Comparison of ENCODE assay signal across 26 mouse cellular contexts in the genomic region with DNA sequence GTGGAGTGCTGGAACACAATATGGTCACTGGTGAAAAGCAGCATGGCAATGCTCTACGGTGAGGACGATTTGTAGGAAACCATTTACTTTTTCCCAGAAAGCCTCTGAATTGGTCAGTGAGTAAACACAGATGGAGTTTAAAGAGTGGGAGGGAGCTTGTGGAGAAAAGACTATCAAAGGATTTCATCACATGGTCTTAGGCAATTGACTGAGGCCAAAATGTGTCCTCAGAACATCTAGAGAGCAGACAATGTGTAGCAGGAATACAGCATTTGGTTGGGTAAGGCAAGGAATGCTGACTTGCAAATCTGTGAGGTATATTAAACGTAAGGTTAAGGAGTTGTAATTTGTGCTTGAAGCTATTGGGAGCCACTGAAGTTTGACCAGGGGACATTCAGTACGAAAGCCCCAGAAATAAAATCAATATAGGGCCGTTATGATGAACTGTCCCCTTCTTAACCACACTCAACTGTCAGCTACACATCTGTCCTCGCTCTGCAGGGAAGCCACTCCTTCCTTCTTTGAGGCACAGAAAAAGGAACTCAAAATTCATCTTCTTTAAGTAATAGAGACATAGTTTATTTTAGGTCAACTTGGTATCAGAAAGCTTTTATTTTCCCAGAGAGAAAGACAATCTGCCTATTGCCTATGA. TPM values are rescaled to one million over a fixed set of nuclear protein-coding genes. Genes with fewer than 3 reads are reported as not detected.
DNase-seq lines count a peak whose midpoint lies in the region; ATAC-seq and TF ChIP-seq lines count a peak whose summit lies in the region.
"Had no signal": no experiment of that assay in that cellular context is flagged by ENCODE, and none has a peak within 500 bp of the region (broad histone marks: within the 10 kb centered on the region; RNA-seq: fewer than 3 reads in every experiment).

No protein-coding gene starts in this region.

- no peaks in the 10 kb centered on the region for H3K36me3 ChIP-seq in liver, adult 2 months (ENCODE audit: control insufficient read depth, insufficient read depth, low read length)
- no peaks in the 10 kb centered on the region for H3K36me3 ChIP-seq in liver, embryonic 12.5 days
- H3K36me3 ChIP-seq in liver, postnatal 0 days (replicated peaks; ENCODE audit: insufficient read depth, low read length), result no peaks in the 10 kb centered on the region
- no peaks in the 10 kb centered on the region for H3K36me3 ChIP-seq in midbrain, embryonic 14.5 days (ENCODE audit: control insufficient read depth, insufficient read depth, low read length)
- H3K36me3 ChIP-seq: embryonic facial prominence, embryonic 15.5 days; forebrain, embryonic 10.5 days; hindbrain, embryonic 13.5 days had no signal

- no peak overlapping the region for H3K4me3 ChIP-seq in liver, adult 2 months (ENCODE audit: insufficient read depth, low read depth, low read length)
- no peak overlapping the region for H3K4me3 ChIP-seq in liver, embryonic 12.5 days
- no peak overlapping the region for H3K4me3 ChIP-seq in liver, postnatal 0 days (ENCODE audit: low read depth, low read length)
- no peak overlapping the region for H3K4me3 ChIP-seq in midbrain, embryonic 14.5 days (replicated peaks; ENCODE audit: low read depth, low read length)
- H3K4me3 ChIP-seq: embryonic facial prominence, embryonic 15.5 days; erythroblast, embryonic 14.5 days; forebrain, embryonic 10.5 days; gastrocnemius, adult 2 months; hindbrain, embryonic 13.5 days had no signal

- peaks cover 1% of the 10 kb centered on the region; the same call in 1 of the 2 replicates for H3K4me1 ChIP-seq in liver, adult 2 months (ENCODE audit: control insufficient read depth, insufficient read depth, low read length)
- no peaks in the 10 kb centered on the region for H3K4me1 ChIP-seq in liver, embryonic 12.5 days
- 0 out of 2 replicates have a peak, but pooled peaks cover 2% of the 10 kb centered on the region for H3K4me1 ChIP-seq in liver, postnatal 0 days (ENCODE audit: insufficient read depth)
- H3K4me1 ChIP-seq in midbrain, embryonic 14.5 days (ENCODE audit: control insufficient read depth, insufficient read depth, low read length), result no peaks in the 10 kb centered on the region
- H3K4me1 ChIP-seq: embryonic facial prominence, embryonic 15.5 days; forebrain, embryonic 10.5 days; hindbrain, embryonic 13.5 days had no signal

- TF ChIP-seq EP300 in liver, postnatal 0 days (IDR thresholded peaks at IDR 0.05; ENCODE audit: low read depth), result no peak

- H3K79me2 ChIP-seq in liver, adult 2 months (ENCODE audit: control insufficient read depth, insufficient read depth, low read length), result no peaks in the 10 kb centered on the region

- no peak for ATAC-seq in liver, embryonic 12.5 days
- peak; percentile 86 for ATAC-seq in liver, postnatal 0 days
- ATAC-seq in midbrain, embryonic 14.5 days (ENCODE audit: low FRiP score, low TSS enrichment), result no peak
- ATAC-seq: forebrain, embryonic 14.5 days had no signal

- H3K9me3 ChIP-seq in liver, embryonic 12.5 days (replicated peaks), result no peaks in the 10 kb centered on the region
- H3K9me3 ChIP-seq in liver, postnatal 0 days (ENCODE audit: low read length), result no peaks in the 10 kb centered on the region
- H3K9me3 ChIP-seq in midbrain, embryonic 14.5 days (ENCODE audit: control insufficient read depth, low read length), result no peaks in the 10 kb centered on the region
- H3K9me3 ChIP-seq: embryonic facial prominence, embryonic 15.5 days; forebrain, embryonic 10.5 days; hindbrain, embryonic 13.5 days had no signal

- H3K9ac ChIP-seq in liver, adult 2 months (ENCODE audit: low read depth, low read length), result no peak overlapping the region
- H3K9ac ChIP-seq in liver, embryonic 12.5 days, result no peak overlapping the region
- H3K9ac ChIP-seq in liver, postnatal 0 days (replicated peaks), result no peak overlapping the region
- H3K9ac ChIP-seq in midbrain, embryonic 14.5 days (replicated peaks; ENCODE audit: low read length), result no peak overlapping the region
- H3K9ac ChIP-seq: embryonic facial prominence, embryonic 15.5 days; hindbrain, embryonic 13.5 days had no signal

- TF ChIP-seq POLR2A in liver, adult 2 months (IDR thresholded peaks at IDR 0.05; ENCODE audit: extremely low read depth, insufficient read depth, low read length), result no peak

- DNase-seq in liver, adult 2 months (ENCODE audit: extremely low read depth, low read depth, low spot score), result peak; percentile 19
- DNase-seq in 416B (ENCODE audit: low read depth), result peak; percentile 17
- peak; percentile 10 for DNase-seq in c-Kit-positive CD71-negative TER-119-negative erythroid progenitor cells, embryonic 14.5 days (ENCODE audit: low read depth)
- no peak for DNase-seq in liver, postnatal 0 days
- no peak for DNase-seq in right cerebral cortex, postnatal 4 days
- no peak for DNase-seq in midbrain, embryonic 14.5 days
- no peak for DNase-seq in cerebellum, adult 9-10 months
- DNase-seq: adrenal gland, postnatal 14 days; cerebellum, adult 18-20 months; cerebellum, postnatal 10 days; embryo, embryonic 11 days; gastrocnemius, adult 2 months; gastrocnemius, postnatal 25 days; heart, adult 11 months; heart, postnatal 10 days; heart, postnatal 4 days had no signal

- no peaks in the 10 kb centered on the region; the same call in 1 of the 2 replicates for H3K27me3 ChIP-seq in liver, adult 2 months (ENCODE audit: control insufficient read depth, insufficient read depth, low read length)
- no peaks in the 10 kb centered on the region for H3K27me3 ChIP-seq in liver, embryonic 12.5 days (replicated peaks)
- H3K27me3 ChIP-seq in liver, postnatal 0 days (ENCODE audit: insufficient read depth, low read length), result no peaks in the 10 kb centered on the region
- H3K27me3 ChIP-seq in midbrain, embryonic 14.5 days (ENCODE audit: control insufficient read depth, insufficient read depth, low read length), result no peaks in the 10 kb centered on the region
- H3K27me3 ChIP-seq: embryonic facial prominence, embryonic 15.5 days; hindbrain, embryonic 13.5 days had no signal

- no peak for TF ChIP-seq CTCF in liver, adult 2 months (IDR thresholded peaks at IDR 0.05; ENCODE audit: low read depth, low read length)
- no peak for TF ChIP-seq CTCF in liver, postnatal 0 days (IDR thresholded peaks at IDR 0.05; ENCODE audit: low read depth)

- 26% methylated on average over 6 of the region's 6 CpGs for WGBS in liver, adult 2 months
- 40% methylated on average over 6 of the region's 6 CpGs for WGBS in liver, embryonic 12.5 days (ENCODE audit: insufficient replicate concordance)
- 25% methylated on average over 6 of the region's 6 CpGs for WGBS in liver, postnatal 0 days (ENCODE audit: insufficient replicate concordance)
- 89% methylated on average over 6 of the region's 6 CpGs for WGBS in midbrain, embryonic 14.5 days

- no peak overlapping the region for H3K27ac ChIP-seq in liver, adult 2 months (replicated peaks; ENCODE audit: insufficient read depth, low read depth, low read length)
- no peak overlapping the region for H3K27ac ChIP-seq in liver, embryonic 12.5 days
- peak overlapping the region; percentile 3 for H3K27ac ChIP-seq in liver, postnatal 0 days (ENCODE audit: low read depth)
- H3K27ac ChIP-seq in midbrain, embryonic 14.5 days (replicated peaks; ENCODE audit: low read depth, low read length), result no peak overlapping the region
- H3K27ac ChIP-seq: embryonic facial prominence, embryonic 15.5 days; forebrain, embryonic 10.5 days; gastrocnemius, adult 2 months; hindbrain, embryonic 13.5 days had no signal

- no peak overlapping the region for H3K4me2 ChIP-seq in liver, embryonic 12.5 days
- peak overlapping the region; percentile 11; the same call in 1 of the 2 replicates for H3K4me2 ChIP-seq in liver, postnatal 0 days (ENCODE audit: low read depth, low read length)
- no peak overlapping the region for H3K4me2 ChIP-seq in midbrain, embryonic 14.5 days (ENCODE audit: low read length)
- H3K4me2 ChIP-seq: embryonic facial prominence, embryonic 15.5 days; hindbrain, embryonic 13.5 days had no signal

RNA-seq across cellular contexts. Expression of a gene that starts 2.2 kb away (rescaled TPM):
- not detected in 2 replicates for total RNA-seq in liver, adult 2 months (2014; rRNA removed)
- not detected in 2 replicates for polyA plus RNA-seq in liver, adult 2 months (2012; rRNA removed)
- polyA plus RNA-seq in liver, embryonic 12.5 days (2016; fragmentation: Nextera tagmentation; extraction: Ambion mirVana), result not detected in 2 replicates
- polyA plus RNA-seq in liver, postnatal 0 days (2015; fragmentation: Nextera tagmentation; extraction: Ambion mirVana), result not detected in 2 replicates
- polyA plus RNA-seq in midbrain, embryonic 14.5 days (2014; fragmentation: Nextera tagmentation; extraction: Ambion mirVana), result not detected in 2 replicates
- total RNA-seq: adrenal gland, adult 18-20 months; adrenal gland, postnatal 14 days; gastrocnemius, adult 2 months; gastrocnemius, postnatal 25 days; heart, postnatal 10 days; heart, postnatal 4 days had no signal
- polyA plus RNA-seq: C2C12; embryonic facial prominence, embryonic 11.5 days; embryonic facial prominence, embryonic 15.5 days; erythroblast, embryonic 14.5 days; forebrain, embryonic 10.5 days; forebrain, embryonic 14.5 days; heart, embryonic 14.5 days; hindbrain, embryonic 13.5 days had no signal

RNA-seq across cellular contexts. Expression of a gene that starts 47.6 kb away (rescaled TPM):
- not detected in 2 replicates for total RNA-seq in liver, adult 2 months (2014; rRNA removed)
- polyA plus RNA-seq in liver, adult 2 months (2012; rRNA removed), result not detected in 2 replicates
- polyA plus RNA-seq in liver, embryonic 12.5 days (2016; fragmentation: Nextera tagmentation; extraction: Ambion mirVana), result not detected in 2 replicates
- not detected in 2 replicates for polyA plus RNA-seq in liver, postnatal 0 days (2015; fragmentation: Nextera tagmentation; extraction: Ambion mirVana)
- not detected in 2 replicates for polyA plus RNA-seq in midbrain, embryonic 14.5 days (2014; fragmentation: Nextera tagmentation; extraction: Ambion mirVana)
- total RNA-seq: adrenal gland, adult 18-20 months; adrenal gland, postnatal 14 days; gastrocnemius, adult 2 months; gastrocnemius, postnatal 25 days; heart, postnatal 10 days; heart, postnatal 4 days had no signal
- polyA plus RNA-seq: C2C12; embryonic facial prominence, embryonic 11.5 days; embryonic facial prominence, embryonic 15.5 days; erythroblast, embryonic 14.5 days; forebrain, embryonic 10.5 days; forebrain, embryonic 14.5 days; heart, embryonic 14.5 days; hindbrain, embryonic 13.5 days had no signal

RNA-seq across cellular contexts. Expression of a gene that starts 57.7 kb away (rescaled TPM):
- not detected in 2 replicates for total RNA-seq in liver, adult 2 months (2014; rRNA removed)
- polyA plus RNA-seq in liver, adult 2 months (2012; rRNA removed), result not detected in 2 replicates
- polyA plus RNA-seq in liver, embryonic 12.5 days (2016; fragmentation: Nextera tagmentation; extraction: Ambion mirVana), result not detected in 2 replicates
- polyA plus RNA-seq in liver, postnatal 0 days (2015; fragmentation: Nextera tagmentation; extraction: Ambion mirVana), result not detected in 2 replicates
- not detected in 2 replicates for polyA plus RNA-seq in midbrain, embryonic 14.5 days (2014; fragmentation: Nextera tagmentation; extraction: Ambion mirVana)
- total RNA-seq: adrenal gland, adult 18-20 months; adrenal gland, postnatal 14 days; gastrocnemius, adult 2 months; gastrocnemius, postnatal 25 days; heart, postnatal 10 days; heart, postnatal 4 days had no signal
- polyA plus RNA-seq: C2C12; embryonic facial prominence, embryonic 11.5 days; embryonic facial prominence, embryonic 15.5 days; erythroblast, embryonic 14.5 days; forebrain, embryonic 10.5 days; forebrain, embryonic 14.5 days; heart, embryonic 14.5 days; hindbrain, embryonic 13.5 days had no signal

Comparison
In these comparisons a context has a peak if more than half of its experiments do, and no peak if none do; other contexts are left out.
1. DNase-seq: peak in liver, adult 2 months (single experiment), 416B (single experiment) and c-Kit-positive CD71-negative TER-119-negative erythroid progenitor cells, embryonic 14.5 days (single experiment); none in liver, postnatal 0 days (single experiment), right cerebral cortex, postnatal 4 days (single experiment), midbrain, embryonic 14.5 days (single experiment) and cerebellum, adult 9-10 months (single experiment).